ENCODE assay signal across 8 mouse cellular contexts in genomic region chr4:6514823-6515222, GRCm38 (mm10).
DNase-seq lines count a peak whose midpoint lies in the region; ATAC-seq and TF ChIP-seq lines count a peak whose summit lies in the region.

No protein-coding gene starts in this region.

- ATAC-seq in kidney, embryonic 14.5 days (ENCODE audit: low FRiP score, low TSS enrichment) = peak; percentile 65; the same call in 1 of the 2 replicates
- peak; percentile 89 for ATAC-seq in monocyte, adult 5-6 weeks (replicated peaks; ENCODE audit: insufficient number of reproducible peaks, low FRiP score, low TSS enrichment, poor library complexity, severe bottlenecking)

- H3K27me3 ChIP-seq in C2C12 (ENCODE audit: control insufficient read depth, insufficient read depth, insufficient read length) = no peaks in the 10 kb centered on the region
- H3K27me3 ChIP-seq in kidney, embryonic 14.5 days (ENCODE audit: control insufficient read depth, insufficient read depth, low read length) = no peaks in the 10 kb centered on the region
- H3K27me3 ChIP-seq in limb, embryonic 10.5 days (ENCODE audit: low read depth, poor library complexity, severe bottlenecking) = no peaks in the 10 kb centered on the region

- H3K79me2 ChIP-seq in C2C12 (ENCODE audit: control insufficient read depth, insufficient read depth) = no peaks in the 10 kb centered on the region

- H3K27ac ChIP-seq in cortical plate, adult 2 months (ENCODE audit: insufficient read depth, low read length) = no peak overlapping the region
- no peak overlapping the region for H3K27ac ChIP-seq in kidney, embryonic 14.5 days (ENCODE audit: low read depth, low read length)
- no peak overlapping the region for H3K27ac ChIP-seq in limb, embryonic 10.5 days

- DNase-seq in ZHBTc4 (ENCODE audit: low read depth, low spot score) = peak; percentile 82
- DNase-seq in gastrocnemius, adult 8-10 months (ENCODE audit: low spot score in 2 of 2) = peak; percentile 25 to 27
- peak; percentile 65 for DNase-seq in limb, embryonic 10.5 days (ENCODE audit: low spot score)
- DNase-seq in testis, postnatal 10 days (ENCODE audit: low spot score) = peak; percentile 58

- no peak overlapping the region for H3ac ChIP-seq in C2C12 (ENCODE audit: control insufficient read depth, insufficient read length, low read depth)

- H3K4me1 ChIP-seq in cortical plate, adult 2 months (ENCODE audit: control insufficient read depth, insufficient read depth, low read length) = 0 out of 2 replicates have a peak, but pooled peaks cover 1% of the 10 kb centered on the region
- H3K4me1 ChIP-seq in kidney, embryonic 14.5 days (ENCODE audit: control insufficient read depth, insufficient read depth, low read length) = no peaks in the 10 kb centered on the region
- 0 out of 2 replicates have a peak, but pooled peaks cover 5% of the 10 kb centered on the region for H3K4me1 ChIP-seq in limb, embryonic 10.5 days

- H3K9ac ChIP-seq in kidney, embryonic 14.5 days (ENCODE audit: low read depth, low read length) = no peak overlapping the region

- H3K36me3 ChIP-seq in C2C12 (ENCODE audit: control insufficient read depth, insufficient read depth) = no peaks in the 10 kb centered on the region
- no peaks in the 10 kb centered on the region for H3K36me3 ChIP-seq in kidney, embryonic 14.5 days (ENCODE audit: control insufficient read depth, insufficient read depth, low read length)
- H3K36me3 ChIP-seq in limb, embryonic 10.5 days = no peaks in the 10 kb centered on the region

- 21% methylated on average over 6 of the region's 6 CpGs for WGBS in kidney, embryonic 14.5 days
- 22% methylated on average over 6 of the region's 6 CpGs for WGBS in limb, embryonic 10.5 days

- H3K9me3 ChIP-seq in kidney, embryonic 14.5 days (ENCODE audit: control insufficient read depth, low read length) = no peaks in the 10 kb centered on the region
- no peaks in the 10 kb centered on the region for H3K9me3 ChIP-seq in limb, embryonic 10.5 days (replicated peaks)

- TF ChIP-seq POLR2A in cortical plate, adult 2 months (IDR thresholded peaks at IDR 0.05; ENCODE audit: extremely low read depth, insufficient read depth, low read length) = no peak

- peak; percentile 16 for TF ChIP-seq CTCF in C2C12 (IDR thresholded peaks at IDR 0.05; ENCODE audit: control insufficient read depth, insufficient read depth, insufficient read length)
- TF ChIP-seq CTCF in cortical plate, adult 2 months (IDR thresholded peaks at IDR 0.05; ENCODE audit: extremely low read depth, insufficient read depth, low read length) = peak; percentile 71

- no peak overlapping the region for H3K4me3 ChIP-seq in C2C12 (ENCODE audit: insufficient read depth, poor library complexity, severe bottlenecking)
- no peak overlapping the region for H3K4me3 ChIP-seq in cortical plate, adult 2 months (ENCODE audit: insufficient read depth, low read length)
- no peak overlapping the region for H3K4me3 ChIP-seq in kidney, embryonic 14.5 days (ENCODE audit: low read length)
- no peak overlapping the region for H3K4me3 ChIP-seq in limb, embryonic 10.5 days

- no peak overlapping the region for H3K4me2 ChIP-seq in kidney, embryonic 14.5 days (replicated peaks; ENCODE audit: low read depth, low read length)

- H3K79me3 ChIP-seq in C2C12 (ENCODE audit: low read depth) = no peaks in the 10 kb centered on the region

TF ChIP-seq in C2C12, 6 proteins besides CTCF, POLR2A, EP300 and RAD21:
- TF ChIP-seq CEBPB (IDR thresholded peaks at IDR 0.05; ENCODE audit: low read depth) (no peak), MAX (IDR thresholded peaks at IDR 0.05) (no peak), FOSL1 (IDR thresholded peaks at IDR 0.05; ENCODE audit: insufficient read depth, low read length, poor library complexity, severe bottlenecking) (no peak), MYOG (IDR thresholded peaks at IDR 0.05; ENCODE audit: control insufficient read depth, extremely low read depth, insufficient read length) (no peak), USF1 (IDR thresholded peaks at IDR 0.05; ENCODE audit: low read depth) (no peak), MYOD1 (IDR thresholded peaks at IDR 0.05; ENCODE audit: control insufficient read depth, insufficient read length, low read depth) (no peak)

Comparison
In these comparisons a context has a peak if more than half of its experiments do, and no peak if none do; other contexts are left out.
1. DNase-seq: peak in every context shown above with its lines; median percentile 82 in ZHBTc4; 65 in limb, embryonic 10.5 days; 58 in testis, postnatal 10 days; 26 in gastrocnemius, adult 8-10 months.